In genomic region chr1:61874875-61875274, GRCm38 (mm10) we compare ENCODE assay signal across 19 mouse cellular contexts.
DNase-seq lines count a peak whose midpoint lies in the region; ATAC-seq and TF ChIP-seq lines count a peak whose summit lies in the region.
"Had no signal": no experiment of that assay in that cellular context is flagged by ENCODE, and none has a peak within 500 bp of the region (broad histone marks: within the 10 kb centered on the region; RNA-seq: fewer than 3 reads in every experiment).

No protein-coding gene starts in this region.

- H3K79me2 ChIP-seq in heart, adult 2 months (replicated peaks; ENCODE audit: control insufficient read depth, insufficient read depth, low read length): no peaks in the 10 kb centered on the region

- H3K9me3 ChIP-seq in midbrain, embryonic 11.5 days (ENCODE audit: control insufficient read depth, low read length): no peaks in the 10 kb centered on the region
- H3K9me3 ChIP-seq in midbrain, postnatal 0 days (ENCODE audit: low read length): no peaks in the 10 kb centered on the region
- H3K9me3 ChIP-seq: G1E had no signal

- H3K27me3 ChIP-seq in heart, adult 2 months (ENCODE audit: control insufficient read depth, insufficient read depth, low read length): no peaks in the 10 kb centered on the region
- H3K27me3 ChIP-seq in midbrain, embryonic 11.5 days (ENCODE audit: control insufficient read depth, insufficient read depth, low read length): no peaks in the 10 kb centered on the region
- no peaks in the 10 kb centered on the region for H3K27me3 ChIP-seq in midbrain, postnatal 0 days (ENCODE audit: insufficient read depth, low read length)
- H3K27me3 ChIP-seq: CH12.LX, Patski had no signal

- TF ChIP-seq EP300 in heart, adult 2 months (IDR thresholded peaks at IDR 0.05; ENCODE audit: insufficient read depth, low read depth, low read length): no peak

- no peak for TF ChIP-seq CTCF in heart, adult 2 months (IDR thresholded peaks at IDR 0.05)
- TF ChIP-seq CTCF in midbrain, postnatal 0 days (IDR thresholded peaks at IDR 0.05): no peak

- intact Hi-C loops in heart, adult 2 months (cut with DNase I): no loop called here

- peaks cover 7% of the 10 kb centered on the region; the same call in 1 of the 2 replicates for H3K36me3 ChIP-seq in heart, adult 2 months (ENCODE audit: control insufficient read depth, insufficient read depth, low read length)
- H3K36me3 ChIP-seq in midbrain, embryonic 11.5 days (ENCODE audit: control insufficient read depth, insufficient read depth, low read length): no peaks in the 10 kb centered on the region
- H3K36me3 ChIP-seq in midbrain, postnatal 0 days (ENCODE audit: insufficient read depth, low read length): no peaks in the 10 kb centered on the region
- H3K36me3 ChIP-seq: G1E had no signal

- H3K9ac ChIP-seq in heart, adult 2 months (ENCODE audit: low read depth, low read length): no peak overlapping the region
- no peak overlapping the region for H3K9ac ChIP-seq in midbrain, embryonic 11.5 days (ENCODE audit: low read length)
- no peak overlapping the region for H3K9ac ChIP-seq in midbrain, postnatal 0 days (replicated peaks; ENCODE audit: low read length, poor library complexity, severe bottlenecking)

- H3K27ac ChIP-seq in heart, adult 2 months: peak overlapping the region; percentile 10; the same call in 1 of the 2 replicates
- H3K27ac ChIP-seq in midbrain, embryonic 11.5 days (ENCODE audit: low read depth, low read length): no peak overlapping the region
- no peak overlapping the region for H3K27ac ChIP-seq in midbrain, postnatal 0 days (ENCODE audit: low read depth, low read length)

- WGBS in heart, adult 2 months: 27% methylated on average over 1 of the region's 1 CpGs
- 70% methylated on average over 1 of the region's 1 CpGs for WGBS in midbrain, embryonic 11.5 days
- 54% methylated on average over 1 of the region's 1 CpGs for WGBS in midbrain, postnatal 0 days

- H3K4me2 ChIP-seq in midbrain, embryonic 11.5 days: no peak overlapping the region
- no peak overlapping the region for H3K4me2 ChIP-seq in midbrain, postnatal 0 days (ENCODE audit: low read depth, low read length, poor library complexity, severe bottlenecking)

- no peak for TF ChIP-seq POLR2A in heart, adult 2 months (IDR thresholded peaks at IDR 0.05; ENCODE audit: insufficient read depth, low read depth, low read length)

- no peak overlapping the region for H3K4me3 ChIP-seq in heart, adult 2 months
- H3K4me3 ChIP-seq in midbrain, embryonic 11.5 days (ENCODE audit: low read depth, low read length): no peak overlapping the region
- H3K4me3 ChIP-seq in midbrain, postnatal 0 days (ENCODE audit: low read depth, low read length): no peak overlapping the region

- no peak for DNase-seq in heart, adult 2 months
- DNase-seq in heart, postnatal 4 days: no peak
- DNase-seq in midbrain, embryonic 11.5 days (ENCODE audit: low spot score, missing footprints): peak; percentile 57
- DNase-seq in midbrain, postnatal 0 days (ENCODE audit: low spot score): no peak
- DNase-seq: adrenal gland, adult 2 months; adrenal gland, adult 8-10 months; adrenal gland, postnatal 10 days; adrenal gland, postnatal 14 days; adrenal gland, postnatal 25 days; adrenal gland, postnatal 36 days; B cell, adult 2 months; cerebellum, adult 11 months; cerebellum, adult 11-12 months; cerebellum, adult 18-20 months had no signal

- no peak for ATAC-seq in midbrain, embryonic 11.5 days (ENCODE audit: low FRiP score)
- no peak for ATAC-seq in midbrain, postnatal 0 days (ENCODE audit: low FRiP score)
- ATAC-seq: activated CD4-positive, CD25-positive, alpha-beta regulatory T cell, adult 4 months; CD4-positive, CD25-positive, alpha-beta regulatory T cell, adult 4 months; Patski had no signal

- H3K4me1 ChIP-seq in heart, adult 2 months (ENCODE audit: control insufficient read depth, insufficient read depth, low read length): no peaks in the 10 kb centered on the region; the same call in 1 of the 2 replicates
- no peaks in the 10 kb centered on the region for H3K4me1 ChIP-seq in midbrain, embryonic 11.5 days (ENCODE audit: control insufficient read depth, insufficient read depth, low read length)
- H3K4me1 ChIP-seq in midbrain, postnatal 0 days (ENCODE audit: insufficient read depth, low read length): no peaks in the 10 kb centered on the region
